Mouse (Mus musculus): ENCODE measurements around the gene Slc17a8.
"Not testable (repeated sequence)": the region's sequence is repeated elsewhere in the genome, so short reads cannot be mapped to it uniquely, and the experiment has no call there.

Gene Slc17a8

GRCm38 (mm10) chr10:89621129-89621528, at the start of gene Slc17a8:
Gene Slc17a8, minus strand, starts transcription at chr10:89621253.
- DNase-seq (ENCODE audit: low read depth in 1 of 2, low spot score in 2 of 2) = no peak

DNA sequence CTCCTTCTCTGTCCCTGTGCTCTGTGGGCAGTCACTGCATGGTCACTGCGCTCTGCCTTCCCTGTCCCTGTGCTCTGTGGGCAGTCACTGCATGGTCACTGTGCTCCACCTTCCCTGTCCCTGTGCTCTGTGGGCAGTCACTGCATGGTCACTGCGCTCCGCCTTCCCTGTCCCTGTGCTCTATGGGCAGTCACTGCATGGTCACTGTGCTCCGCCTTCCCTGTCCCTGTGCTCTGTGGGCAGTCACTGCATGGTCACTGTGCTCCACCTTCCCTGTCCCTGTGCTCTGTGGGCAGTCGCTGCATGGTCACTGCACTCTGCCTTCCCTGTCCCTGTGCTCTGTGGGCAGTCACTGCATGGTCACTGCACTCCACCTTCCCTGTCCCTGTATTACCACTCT, 49.3 kb upstream of the Slc17a8 start:
- not testable (repeated sequence) for DNase-seq (ENCODE audit: low read depth in 1 of 2, low spot score in 2 of 2)

DNA sequence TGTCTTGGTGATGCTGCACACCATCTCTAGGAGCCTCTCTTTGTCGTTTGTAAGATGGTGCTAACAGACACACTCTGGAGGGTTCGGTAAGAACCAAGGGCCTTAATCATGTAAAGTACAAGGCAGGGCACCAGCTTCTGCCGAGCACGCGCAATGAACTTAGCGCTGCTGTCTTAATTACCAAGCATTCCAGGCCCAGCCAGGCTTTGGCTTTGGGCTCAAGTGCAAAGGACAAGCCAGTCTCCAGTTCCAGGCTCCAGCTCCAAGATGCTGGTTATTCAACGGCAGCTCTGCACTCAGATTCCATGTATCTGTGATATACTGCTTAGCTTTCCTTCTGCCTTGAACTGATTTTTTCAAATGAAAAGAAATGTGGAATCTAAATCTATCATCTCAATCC, 46.5 kb upstream of the Slc17a8 start:
- DNase-seq (ENCODE audit: low read depth in 1 of 2, low spot score in 2 of 2) = no peak

DNA sequence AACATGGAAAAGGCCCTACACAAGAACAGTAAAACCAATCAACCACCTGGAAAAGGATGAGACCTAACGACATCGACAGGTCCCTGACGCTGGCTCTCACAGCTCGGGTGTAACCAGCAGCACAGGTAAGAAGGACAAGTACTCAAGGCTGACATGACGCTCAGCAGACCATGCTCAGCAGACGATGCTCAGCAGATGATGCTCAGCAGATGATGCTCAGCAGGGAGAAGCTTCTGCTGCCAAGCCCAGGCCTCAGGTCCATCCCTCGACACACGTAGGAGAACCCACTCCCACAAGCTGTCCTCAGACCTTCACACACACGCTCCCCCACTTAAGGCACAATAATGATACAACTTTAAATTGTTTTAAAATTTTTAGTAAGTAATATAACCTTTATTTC, 44.6 kb upstream of the Slc17a8 start:
- no peak for DNase-seq (ENCODE audit: low read depth in 1 of 2, low spot score in 2 of 2)

DNA sequence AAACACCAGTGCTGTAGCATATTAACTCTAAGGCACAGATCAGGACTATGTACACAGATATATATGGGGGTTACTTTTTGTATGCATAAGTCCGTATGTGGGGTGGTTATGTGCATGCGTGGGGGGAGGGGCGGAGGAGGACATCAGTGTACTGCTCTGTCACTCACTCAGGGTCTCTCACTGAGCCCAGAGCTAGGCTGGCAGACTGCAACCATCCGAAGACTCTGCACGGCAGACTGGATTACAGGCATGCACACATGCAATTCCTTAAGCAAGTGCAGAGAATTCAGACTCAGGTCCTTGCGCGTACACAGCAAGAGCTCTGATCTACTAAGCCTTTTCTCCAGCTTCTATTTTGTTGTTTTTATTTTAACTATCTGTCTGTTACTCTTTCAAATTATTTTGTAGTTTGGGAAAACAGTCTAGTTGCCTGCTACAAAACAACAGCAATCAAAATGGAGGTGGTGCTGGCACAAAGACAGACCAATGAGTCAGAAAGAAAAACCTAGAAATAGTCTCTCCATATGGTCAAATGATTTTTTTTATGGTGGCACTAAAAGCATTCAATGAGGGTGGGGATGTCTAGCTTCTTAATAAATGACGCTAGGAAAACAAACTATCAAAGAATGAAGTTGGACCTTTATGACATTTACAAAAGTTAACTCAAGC, 44.1 kb upstream of the Slc17a8 start:
- no peak for DNase-seq (ENCODE audit: low read depth in 1 of 2, low spot score in 2 of 2)

DNA sequence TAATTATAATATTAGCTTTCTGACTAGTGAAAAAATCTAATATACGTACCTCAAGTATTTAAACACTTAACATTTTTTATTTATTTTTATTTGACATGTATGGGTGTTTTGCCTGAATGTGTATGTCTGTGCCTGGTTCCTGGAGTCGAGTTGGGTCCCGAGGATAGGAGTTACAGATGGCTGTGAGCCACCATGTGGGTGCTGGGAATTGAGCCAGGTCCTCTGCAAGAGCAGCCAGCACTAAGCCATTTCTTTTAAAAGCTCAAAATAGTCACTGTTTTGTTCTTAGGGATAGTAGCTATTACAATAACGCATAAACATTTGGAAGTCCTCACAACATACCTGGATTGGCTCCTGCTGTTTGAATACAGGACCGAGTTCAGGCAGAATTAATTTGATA, 35.3 kb upstream of the Slc17a8 start:
- no peak for DNase-seq (ENCODE audit: low read depth in 1 of 2, low spot score in 2 of 2)

- no peak for DNase-seq (ENCODE audit: low read depth in 1 of 2, low spot score in 2 of 2)
Measured at GRCm38 (mm10) chr10:89652912-89653311, 31.9 kb upstream of the Slc17a8 start.

DNA sequence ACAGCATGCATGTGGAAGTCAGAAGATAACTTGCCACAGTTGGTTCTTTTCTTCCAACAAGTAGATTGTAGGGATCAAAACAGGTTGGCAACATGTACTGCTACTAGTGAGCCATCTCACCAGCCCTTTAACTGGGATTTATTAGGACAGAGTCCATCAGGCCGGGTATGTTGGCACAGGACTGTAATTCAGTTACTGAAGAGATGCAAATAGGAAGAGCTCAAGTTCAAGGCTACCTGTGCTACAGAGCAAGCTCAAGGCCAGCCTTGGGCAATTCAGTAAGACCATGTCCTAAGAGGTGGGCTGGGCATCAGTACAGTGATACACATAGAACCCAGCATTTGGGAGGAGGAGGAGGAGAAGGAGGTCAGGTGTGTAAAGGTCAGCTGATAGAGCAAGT, 30.6 kb upstream of the Slc17a8 start:
- no peak for DNase-seq (ENCODE audit: low read depth in 1 of 2, low spot score in 2 of 2)

- no peak for DNase-seq (ENCODE audit: low read depth in 1 of 2, low spot score in 2 of 2)
Measured at GRCm38 (mm10) chr10:89646918-89647317, 25.9 kb upstream of the Slc17a8 start.

DNA sequence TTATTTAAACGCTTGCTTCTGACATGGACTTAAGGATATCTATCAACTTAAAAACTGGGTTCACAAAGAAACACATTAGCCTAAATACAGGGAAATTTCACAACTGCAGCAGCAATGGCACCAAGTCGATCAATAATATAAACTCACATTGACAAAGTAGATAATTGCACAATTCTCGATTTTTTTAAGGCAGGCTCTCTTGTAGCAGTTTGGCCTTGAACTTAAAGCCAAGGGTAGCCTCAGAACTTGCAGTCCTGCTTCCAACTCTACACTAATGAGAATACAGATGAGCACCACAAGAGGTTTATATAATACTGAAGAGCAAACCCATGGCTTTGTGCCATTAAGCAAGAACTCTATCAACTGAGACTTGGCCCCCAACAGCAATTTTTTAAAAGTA, 15.9 kb upstream of the Slc17a8 start:
- DNase-seq (ENCODE audit: low read depth in 1 of 2, low spot score in 2 of 2) = no peak

GRCm38 (mm10) chr10:89635018-89635417, 14.0 kb upstream of the Slc17a8 start:
- no peak for DNase-seq (ENCODE audit: low read depth in 1 of 2, low spot score in 2 of 2)

- DNase-seq (ENCODE audit: low read depth in 1 of 2, low spot score in 2 of 2) = no peak
Measured at GRCm38 (mm10) chr10:89633736-89634426, 12.8 kb upstream of the Slc17a8 start.

DNA sequence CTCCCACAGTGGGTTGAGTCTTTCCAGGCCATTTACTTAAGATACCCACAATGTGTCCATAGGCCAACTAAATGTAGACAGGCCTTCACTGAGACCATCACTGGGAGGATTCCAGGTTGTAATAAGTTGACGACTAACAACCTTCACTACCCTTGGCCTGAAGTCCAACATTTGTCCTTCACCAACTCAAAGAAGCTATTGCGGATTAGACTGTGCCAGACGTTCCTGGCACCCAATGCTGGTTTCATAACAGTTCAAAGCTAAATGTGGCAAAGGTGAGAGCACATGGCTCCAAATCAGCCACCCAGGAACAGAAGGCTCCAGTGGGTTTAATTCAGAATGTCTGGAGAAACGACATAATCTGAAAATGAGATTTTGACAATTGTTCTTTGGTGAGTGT, 12.1 kb upstream of the Slc17a8 start:
- no peak for DNase-seq (ENCODE audit: low read depth in 1 of 2, low spot score in 2 of 2)

DNA sequence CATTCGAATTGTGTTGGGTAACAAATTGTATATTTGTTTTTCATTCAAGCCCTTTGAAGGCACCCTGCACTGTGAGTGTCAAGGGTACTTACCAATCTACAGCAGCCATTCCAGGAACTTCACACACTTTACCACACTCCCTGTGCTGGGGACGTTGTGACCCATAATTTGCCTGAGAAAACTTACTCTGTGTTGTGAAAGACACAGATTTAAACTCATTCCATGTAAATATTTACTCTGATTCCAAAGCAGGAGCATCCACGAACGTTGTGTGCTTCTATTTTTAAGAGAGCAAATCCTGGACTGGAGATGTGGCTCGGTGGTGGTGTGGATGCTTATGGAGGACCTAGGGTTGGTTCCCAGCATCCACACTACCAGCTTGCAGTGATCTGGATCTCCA, 10.8 kb upstream of the Slc17a8 start:
- DNase-seq (ENCODE audit: low read depth in 1 of 2, low spot score in 2 of 2) = no peak

- DNase-seq (ENCODE audit: low read depth in 1 of 2, low spot score in 2 of 2) = no peak
Measured at GRCm38 (mm10) chr10:89630564-89630963, 9.5 kb upstream of the Slc17a8 start.

GRCm38 (mm10) chr10:89630052-89630451, 9.0 kb upstream of the Slc17a8 start:
- no peak for DNase-seq (ENCODE audit: low read depth in 1 of 2, low spot score in 2 of 2)

GRCm38 (mm10) chr10:89626714-89627113, 5.7 kb upstream of the Slc17a8 start:
- DNase-seq (ENCODE audit: low read depth in 1 of 2, low spot score in 2 of 2) = no peak

DNA sequence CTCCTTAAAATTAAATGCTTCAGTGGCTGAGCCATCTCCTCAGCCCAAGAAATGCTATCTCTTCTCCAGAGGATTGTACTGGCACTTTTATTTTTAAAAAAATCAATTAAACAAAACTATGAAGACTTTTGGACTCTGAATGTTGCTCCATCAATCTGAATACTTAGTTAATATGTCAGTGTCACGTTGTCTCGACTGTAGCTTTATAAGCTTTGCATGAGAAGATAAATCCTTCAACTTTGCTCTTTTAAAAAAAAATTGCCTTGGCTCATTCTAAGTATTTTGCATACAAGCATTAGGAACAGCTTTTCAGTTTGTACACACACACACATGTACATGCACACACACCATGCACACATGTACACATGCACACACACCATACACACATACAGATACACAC, 3.1 kb upstream of the Slc17a8 start:
- no peak for DNase-seq (ENCODE audit: low read depth in 1 of 2, low spot score in 2 of 2)

GRCm38 (mm10) chr10:89599311-89599710, 21.7 kb downstream of the Slc17a8 start:
- DNase-seq (ENCODE audit: low read depth in 1 of 2, low spot score in 2 of 2) = no peak

- no peak for DNase-seq (ENCODE audit: low read depth in 1 of 2, low spot score in 2 of 2)
Measured at GRCm38 (mm10) chr10:89597275-89597674, 23.8 kb downstream of the Slc17a8 start.

GRCm38 (mm10) chr10:89595935-89596334, 25.1 kb downstream of the Slc17a8 start:
- no peak for DNase-seq (ENCODE audit: low read depth in 1 of 2, low spot score in 2 of 2)

DNA sequence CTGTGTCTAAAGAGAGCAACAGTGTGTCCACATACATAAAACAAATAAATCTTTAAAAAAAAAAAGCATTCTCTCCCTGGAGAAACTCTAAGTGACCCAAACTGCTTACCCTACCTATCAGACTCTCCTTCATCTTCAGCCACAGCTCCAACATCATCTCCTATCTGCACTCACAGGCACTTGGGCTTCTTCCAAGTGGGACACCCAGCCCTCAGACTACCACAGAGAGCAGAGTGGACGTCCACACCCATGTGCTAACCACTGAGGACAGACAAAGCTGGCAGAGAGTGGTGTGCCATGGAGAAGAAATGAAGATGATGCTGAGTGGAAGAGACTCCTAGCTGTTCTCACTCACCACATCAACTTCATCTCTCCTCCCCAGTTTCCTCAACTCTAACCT, 25.5 kb downstream of the Slc17a8 start:
- DNase-seq (ENCODE audit: low read depth in 1 of 2, low spot score in 2 of 2) = no peak

DNA sequence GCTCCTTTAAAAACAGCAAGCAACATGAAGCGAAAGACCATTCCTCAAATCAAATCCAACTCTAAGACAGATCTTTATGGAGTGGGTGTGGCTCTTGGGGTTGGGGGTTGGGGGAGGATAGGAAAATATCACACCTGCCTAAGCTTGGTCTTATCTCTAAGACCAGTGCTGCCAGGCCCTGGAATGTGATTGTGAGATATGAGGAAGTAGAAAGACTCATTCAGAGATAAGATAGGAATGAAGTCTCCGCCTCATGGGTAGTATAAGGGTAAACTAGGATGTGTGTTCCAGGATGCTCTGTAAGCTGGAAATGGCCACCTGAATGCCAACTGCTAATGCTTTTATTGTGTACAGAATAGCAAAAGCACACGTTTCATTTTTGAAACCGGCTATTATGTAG, 26.7 kb downstream of the Slc17a8 start:
- no peak for DNase-seq (ENCODE audit: low read depth in 1 of 2, low spot score in 2 of 2)
